Mouse (Mus musculus): ENCODE results near the gene Vps37b. TPM values are rescaled to one million over a fixed set of nuclear protein-coding genes. Genes with fewer than 3 reads are reported as not detected.

Vps37b gene
- total RNA-seq, 2 experiments from 2014 or later, result 4.1 to 6.2 TPM

DNA sequence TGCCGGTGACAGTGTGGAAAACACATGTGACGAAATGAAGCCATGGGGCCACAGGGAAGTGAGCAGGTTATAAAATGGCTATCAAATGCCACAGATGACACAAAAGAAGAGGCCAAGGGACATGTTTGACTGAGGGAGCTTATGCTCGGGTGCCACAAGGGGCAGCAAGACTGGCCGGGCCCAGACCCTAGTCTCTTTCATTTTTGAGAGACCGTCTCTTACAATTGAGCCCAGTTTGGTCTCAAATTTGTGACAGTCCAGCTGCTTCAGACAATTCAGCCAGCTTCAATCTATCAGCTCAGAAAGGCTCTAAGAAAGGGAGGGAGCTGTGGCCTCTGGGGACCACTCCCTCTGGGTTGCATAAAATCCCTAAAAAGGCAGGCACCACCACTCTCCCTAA is 5.5 kb downstream of the Vps37b start:
- intact Hi-C loops (cut with DNase I), result no loop called here
- TF ChIP-seq CTCF (IDR thresholded peaks at IDR 0.05), result no peak
- Histone ChIP-seq H3K4me3 (no peak overlapping the region), H3K27ac (peak overlapping the region; percentile 70)
- no peak for DNase-seq

DNA sequence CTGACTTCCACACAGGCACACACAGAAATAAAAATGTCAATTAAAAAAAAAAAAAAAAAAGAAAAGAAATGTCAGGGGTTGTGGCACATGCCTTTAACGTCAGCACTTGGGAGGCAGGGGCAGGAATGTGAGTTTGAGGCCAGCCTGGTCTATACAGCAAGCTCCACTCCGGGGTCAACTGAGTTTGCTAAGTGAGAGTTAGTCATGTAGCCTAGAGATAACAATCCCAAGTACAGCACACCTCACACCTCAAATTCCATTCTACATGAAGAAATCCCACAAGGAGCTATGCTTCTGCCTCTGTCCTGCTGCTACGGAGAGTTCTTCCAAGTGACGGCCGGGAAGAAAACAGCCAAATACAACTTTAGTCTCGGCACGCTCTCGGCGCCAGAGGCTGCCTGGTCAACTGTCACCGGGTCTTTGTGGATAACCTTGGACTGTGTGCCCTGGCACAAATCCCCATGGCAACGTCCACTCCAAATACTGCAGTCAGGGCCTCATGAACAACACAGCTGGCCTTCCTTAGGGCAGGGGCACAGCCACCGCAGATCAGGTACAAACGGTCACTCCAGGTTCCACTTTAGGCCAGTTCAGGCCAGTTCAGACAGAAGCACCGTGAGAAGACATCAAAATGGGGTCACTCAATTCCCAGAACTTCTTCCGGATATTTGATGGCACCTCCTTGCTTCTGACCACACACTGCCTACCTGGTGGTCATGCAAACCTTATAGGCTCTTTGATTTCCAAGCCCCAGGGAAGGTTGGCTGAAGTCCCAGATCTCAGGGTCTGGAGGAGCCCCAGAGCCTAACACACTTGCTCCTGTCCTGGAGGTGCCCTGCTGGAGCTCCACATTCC is 6.3 kb downstream of the Vps37b start:
- peak; percentile 50 for DNase-seq
- no peak overlapping the region for H3K4me3 ChIP-seq
- intact Hi-C loops (cut with DNase I), result no loop called here
- peak overlapping the region; percentile 70 for H3K27ac ChIP-seq
- no peak for TF ChIP-seq CTCF (IDR thresholded peaks at IDR 0.05)

DNA sequence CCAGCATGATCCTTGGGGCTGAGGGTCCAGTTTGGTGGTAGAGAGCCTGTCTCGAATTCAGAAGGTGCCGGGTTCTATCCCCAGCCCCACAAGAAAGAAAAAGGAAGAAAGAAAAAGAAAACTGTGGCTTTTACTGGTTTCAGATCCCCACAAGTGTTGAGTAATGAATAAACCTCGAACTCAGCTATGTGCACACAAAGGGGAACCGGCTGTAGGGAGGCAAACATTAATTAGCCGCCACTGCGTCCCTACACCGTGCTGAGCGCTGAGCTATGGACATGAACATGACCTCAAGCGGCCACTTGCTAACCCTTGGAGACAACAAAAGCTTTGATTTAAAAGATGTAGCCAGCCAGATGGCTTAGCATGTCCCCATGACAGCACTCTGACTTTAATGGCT is 6.9 kb downstream of the Vps37b start:
- no peak for TF ChIP-seq CTCF (IDR thresholded peaks at IDR 0.05)
- intact Hi-C loops (cut with DNase I), result no loop called here
- DNase-seq, result no peak
- Histone ChIP-seq H3K27ac (peak overlapping the region; percentile 70; the same call in 1 of the 2 replicates), H3K4me3 (no peak overlapping the region)

DNA sequence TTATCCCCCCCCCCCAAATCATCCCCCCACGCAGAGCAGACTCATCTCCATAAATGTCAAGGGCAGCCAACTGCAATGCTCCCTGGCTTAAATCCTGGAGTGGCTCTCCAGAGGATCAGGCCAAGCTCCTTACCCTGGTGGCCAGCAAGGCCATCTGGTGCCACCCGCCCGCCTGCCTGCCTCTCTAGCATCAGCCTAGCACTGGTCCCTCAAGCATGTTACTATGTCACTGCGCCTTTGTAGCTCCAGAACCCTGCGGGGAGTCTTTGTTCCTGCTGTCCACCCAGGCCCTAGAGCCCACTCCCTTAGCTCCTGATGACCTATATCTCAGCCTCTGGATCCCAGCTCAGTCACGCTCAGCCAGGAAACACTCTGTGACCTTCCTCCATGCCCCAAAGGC is 7.4 kb downstream of the Vps37b start:
- TF ChIP-seq CTCF (IDR thresholded peaks at IDR 0.05), result peak; percentile 6; the same call in 1 of the 2 replicates
- peak; percentile 59 for DNase-seq
- intact Hi-C loops (cut with DNase I), result no loop called here
- peak overlapping the region; percentile 70; the same call in 1 of the 2 replicates for H3K27ac ChIP-seq
- no peak overlapping the region for H3K4me3 ChIP-seq

- H3K4me3 ChIP-seq, result no peak overlapping the region
- no peak overlapping the region; the same call in 1 of the 2 replicates for H3K27ac ChIP-seq
- no peak for DNase-seq
- intact Hi-C loops (cut with DNase I), result no loop called here
- TF ChIP-seq CTCF (IDR thresholded peaks at IDR 0.05), result no peak
Measured at GRCm38 (mm10) chr5:124022365-124022764, 9.7 kb downstream of the Vps37b start.

- intact Hi-C loops (cut with DNase I), result no loop called here
- no peak overlapping the region for H3K4me3 ChIP-seq
- no peak for DNase-seq
- peak overlapping the region; percentile 4; the same call in 1 of the 2 replicates for H3K27ac ChIP-seq
- no peak for TF ChIP-seq CTCF (IDR thresholded peaks at IDR 0.05)
Measured at GRCm38 (mm10) chr5:124021701-124022100, 10.4 kb downstream of the Vps37b start.

- DNase-seq, result no peak
- Histone ChIP-seq H3K4me3 (no peak overlapping the region), H3K27ac (no peak overlapping the region)
- no peak for TF ChIP-seq CTCF (IDR thresholded peaks at IDR 0.05)
- intact Hi-C loops (cut with DNase I), result no loop called here
Measured at GRCm38 (mm10) chr5:124021148-124021547, 10.9 kb downstream of the Vps37b start.

GRCm38 (mm10) chr5:124019348-124020216 is 12.5 kb downstream of the Vps37b start:
- H3K4me3 ChIP-seq, result peak overlapping the region; percentile 5; the same call in 1 of the 2 replicates
- H3K27ac ChIP-seq, result peak overlapping the region; percentile 55
- DNase-seq, result peak; percentile 52

DNA sequence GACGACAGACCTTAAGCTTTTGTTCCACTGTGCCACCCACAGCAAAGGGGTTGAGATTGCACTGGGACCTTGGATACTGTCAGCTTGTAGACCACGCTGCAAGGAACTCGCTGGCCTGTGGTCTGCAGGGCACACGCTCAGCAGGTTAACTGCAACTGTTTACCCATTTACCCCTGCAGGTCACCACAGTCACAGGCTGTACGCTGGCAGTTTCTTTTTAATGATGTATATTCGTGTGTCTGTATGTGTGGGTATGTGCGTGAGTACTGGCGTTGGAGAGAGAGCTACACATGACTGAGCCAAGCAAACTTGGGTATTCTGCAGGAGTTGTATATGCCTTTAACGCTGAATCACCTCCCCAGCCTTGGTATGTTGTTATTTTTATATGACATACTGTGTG is 13.4 kb downstream of the Vps37b start:
- no peak for TF ChIP-seq CTCF (IDR thresholded peaks at IDR 0.05)
- intact Hi-C loops (cut with DNase I), result loop anchor here (5.0 kb wide), 1 partner anchor 34 kb away; no protein-coding TSS in a partner anchor
- no peak for DNase-seq
- peak overlapping the region; percentile 55; the same call in 1 of the 2 replicates for H3K27ac ChIP-seq
- no peak overlapping the region for H3K4me3 ChIP-seq

More at GRCm38 (mm10) chr5:124019348-124020216, 12.5 kb downstream of the Vps37b start:
- no peak for TF ChIP-seq CTCF (IDR thresholded peaks at IDR 0.05)
- intact Hi-C loops (cut with DNase I), result loop anchor here (5.0 kb wide), 1 partner anchor 33 kb away; no protein-coding TSS in a partner anchor

DNA sequence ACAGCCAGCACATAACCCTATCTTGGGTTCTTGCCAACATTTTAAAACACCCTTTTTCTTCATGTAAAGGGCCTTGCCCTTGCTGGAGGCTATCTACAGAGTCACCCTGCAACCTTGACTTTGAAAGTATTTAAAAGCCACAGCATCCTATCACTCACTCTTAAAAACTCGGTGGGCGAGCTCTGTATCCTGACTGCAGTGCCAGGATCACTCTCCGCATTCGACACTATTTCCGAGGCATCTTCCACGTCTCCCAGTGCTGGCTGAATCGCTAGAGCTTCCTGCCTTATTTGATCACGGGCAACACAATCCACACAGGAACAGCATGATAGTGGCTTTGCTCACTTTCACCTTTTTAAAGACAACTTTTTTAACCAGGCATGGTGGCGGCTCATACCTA is 14.1 kb downstream of the Vps37b start:
- Histone ChIP-seq H3K27ac (peak overlapping the region; percentile 24; the same call in 1 of the 2 replicates), H3K4me3 (no peak overlapping the region)
- no peak for DNase-seq
- intact Hi-C loops (cut with DNase I), result loop anchor here (5.0 kb wide), 1 partner anchor 34 kb away; no protein-coding TSS in a partner anchor
- TF ChIP-seq CTCF (IDR thresholded peaks at IDR 0.05), result no peak

DNA sequence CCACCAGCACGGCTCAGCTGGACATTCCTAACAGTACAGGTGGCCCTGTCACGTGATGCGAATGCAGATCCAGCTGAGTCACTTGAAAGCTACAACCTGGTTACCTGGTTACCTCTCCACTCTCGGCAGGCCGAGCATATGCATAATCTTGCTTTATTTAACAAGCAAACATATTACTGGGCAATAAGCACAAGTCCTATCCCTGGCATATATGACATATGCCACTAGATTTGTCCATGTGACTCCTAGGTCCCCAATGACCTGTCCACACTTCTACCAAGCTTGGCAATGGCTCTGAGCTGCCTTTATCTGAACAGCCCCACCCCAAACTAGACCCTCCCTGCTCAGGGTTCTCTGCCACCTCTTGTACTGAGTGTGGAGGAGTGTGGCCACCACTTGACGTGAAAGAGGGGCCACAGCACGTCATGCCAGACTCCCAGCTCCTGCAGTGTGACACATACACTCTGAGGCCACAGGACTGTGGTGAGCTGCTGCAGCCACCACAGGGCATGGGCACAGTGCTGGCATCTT is 15.7 kb downstream of the Vps37b start:
- H3K4me3 ChIP-seq, result no peak overlapping the region
- no peak for TF ChIP-seq CTCF (IDR thresholded peaks at IDR 0.05)
- no peak for DNase-seq
- H3K27ac ChIP-seq, result peak overlapping the region; percentile 79
- intact Hi-C loops (cut with DNase I), result loop anchor here (5.0 kb wide), 1 partner anchor 36 kb away; no protein-coding TSS in a partner anchor

DNA sequence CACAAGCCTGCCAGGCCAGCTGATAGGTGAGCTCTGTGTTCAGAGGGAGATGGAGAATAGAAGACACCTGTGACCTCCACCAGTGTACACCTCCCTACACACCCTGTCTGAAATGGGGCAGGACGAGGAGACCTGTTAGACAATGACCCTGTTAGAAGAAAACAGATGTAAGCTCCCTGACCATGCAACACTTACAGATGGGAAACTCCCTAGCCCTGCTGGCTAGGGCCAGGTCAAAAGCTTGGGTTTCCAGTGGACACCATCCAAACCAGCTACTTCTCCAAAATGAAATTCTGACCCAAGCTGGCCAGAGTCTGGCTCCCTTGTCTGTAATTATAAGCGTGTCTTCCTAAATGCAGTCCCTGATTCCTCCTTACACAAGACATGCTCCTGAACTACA is 16.3 kb downstream of the Vps37b start:
- no peak for TF ChIP-seq CTCF (IDR thresholded peaks at IDR 0.05)
- H3K4me3 ChIP-seq, result no peak overlapping the region; the same call in 1 of the 2 replicates
- intact Hi-C loops (cut with DNase I), result loop anchor here (5.0 kb wide), 1 partner anchor 37 kb away; no protein-coding TSS in a partner anchor
- H3K27ac ChIP-seq, result peak overlapping the region; percentile 79
- DNase-seq, result peak; percentile 65

Data from gastrocnemius, adult 2 months (tissue).